Mouse (Mus musculus): ENCODE results near the gene Irgm1.

- TF ChIP-seq CTCF (IDR thresholded peaks at IDR 0.05; ENCODE audit: low read depth) (no peak), EP300 (optimal IDR thresholded peaks at IDR 0.05) (no peak)
Measured at GRCm38 (mm10) chr11:48833078-48833730, 38.3 kb downstream of the Irgm1 start.

All from stomach, postnatal 0 days (tissue).